Mouse (Mus musculus) cerebellum, postnatal 4 days (tissue): Measurements from ENCODE around the gene Pla2g4c.
"Not testable (repeated sequence)": the region's sequence is repeated elsewhere in the genome, so short reads cannot be mapped to it uniquely, and the experiment has no call there.

Source experiments
- DNase-seq, 2 experiments: peaks; one replicate each; pipeline ENCODE4 v3.0.0; 2022; ENCODE audit warnings: low spot score in 2 of 2, mixed read lengths in 1 of 2

The Pla2g4c gene

GRCm38 (mm10) chr7:13324316-13324715 is at the start of gene Pla2g4c:
Pla2g4c (plus strand) TSS chr7:13324655.
- no peak for DNase-seq

- no peak for DNase-seq
Measured at GRCm38 (mm10) chr7:13277081-13277480, 47.4 kb upstream of the Pla2g4c start, which contains the start of gene Lig1. Lig1 (plus strand) TSS chr7:13277283.

- DNase-seq: no peak
Measured at GRCm38 (mm10) chr7:13277833-13278232, 46.6 kb upstream of the Pla2g4c start.

GRCm38 (mm10) chr7:13278308-13278891 is 46.1 kb upstream of the Pla2g4c start, which contains the start of gene Zswim9:
Zswim9 (minus strand) TSS chr7:13278721.
- DNase-seq: peak; percentile 85 to 91

- DNase-seq: not testable (repeated sequence)
Measured at GRCm38 (mm10) chr7:13278957-13279356, 45.5 kb upstream of the Pla2g4c start.

- DNase-seq: no peak
Measured at GRCm38 (mm10) chr7:13288621-13289020, 35.8 kb upstream of the Pla2g4c start.

- no peak for DNase-seq
Measured at GRCm38 (mm10) chr7:13290041-13290675, 34.3 kb upstream of the Pla2g4c start.

GRCm38 (mm10) chr7:13291370-13291769 is 33.1 kb upstream of the Pla2g4c start:
- DNase-seq: no peak

- no peak for DNase-seq
Measured at GRCm38 (mm10) chr7:13293878-13294855, 30.3 kb upstream of the Pla2g4c start.

- DNase-seq: no peak
Measured at GRCm38 (mm10) chr7:13295256-13295655, 29.2 kb upstream of the Pla2g4c start.

GRCm38 (mm10) chr7:13297636-13298035 is 26.8 kb upstream of the Pla2g4c start:
- no peak for DNase-seq

GRCm38 (mm10) chr7:13298821-13299220 is 25.6 kb upstream of the Pla2g4c start:
- DNase-seq: no peak

GRCm38 (mm10) chr7:13301643-13302042 is 22.8 kb upstream of the Pla2g4c start:
- no peak for DNase-seq

- no peak for DNase-seq
Measured at GRCm38 (mm10) chr7:13302780-13303179, 21.7 kb upstream of the Pla2g4c start.

GRCm38 (mm10) chr7:13303372-13303771 is 21.1 kb upstream of the Pla2g4c start:
- no peak for DNase-seq

GRCm38 (mm10) chr7:13309407-13309806 is 15.0 kb upstream of the Pla2g4c start:
- DNase-seq: no peak

- no peak for DNase-seq
Measured at GRCm38 (mm10) chr7:13310493-13311199, 13.8 kb upstream of the Pla2g4c start.

GRCm38 (mm10) chr7:13311401-13311800 is 13.1 kb upstream of the Pla2g4c start:
- DNase-seq: no peak

GRCm38 (mm10) chr7:13314095-13314597 is 10.3 kb upstream of the Pla2g4c start:
- DNase-seq: no peak

GRCm38 (mm10) chr7:13321424-13321823 is 3.0 kb upstream of the Pla2g4c start:
- no peak for DNase-seq

- DNase-seq: no peak
Measured at GRCm38 (mm10) chr7:13330575-13330974, 6.1 kb downstream of the Pla2g4c start.
